Mouse (Mus musculus) lung, postnatal 0 days (tissue): ENCODE results near the gene Clcn6.

Source experiments
- CTCF ChIP-seq: IDR thresholded peaks from 2 replicates; pipeline ENCODE4 v1.5.1; 2016; ENCODE audit warnings: antibody characterized with exemption, mild to moderate bottlenecking
- EP300 ChIP-seq: IDR thresholded peaks from 2 replicates; pipeline ENCODE4 v1.6.1; 2016; ENCODE audit warnings: antibody characterized with exemption, mild to moderate bottlenecking, control low read depth

DNA sequence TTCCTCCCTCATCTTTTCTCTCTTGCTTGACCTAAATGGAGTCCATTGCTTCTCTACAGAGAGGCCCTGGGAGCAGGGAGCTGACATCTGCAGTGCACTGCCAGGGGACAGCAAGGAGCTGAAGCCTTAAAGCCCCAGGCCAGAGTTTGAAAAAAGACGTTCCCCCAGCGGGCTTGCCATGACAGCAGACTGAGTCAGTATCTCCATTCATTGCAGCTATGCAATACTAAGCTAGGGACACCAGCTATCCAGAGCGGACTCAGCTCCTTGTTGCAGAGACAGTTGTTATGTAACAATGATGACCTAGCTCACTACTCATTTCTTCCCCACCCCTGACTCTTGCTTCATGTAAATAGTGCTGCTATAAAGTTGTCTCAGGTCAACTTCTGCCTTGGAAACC is 43.3 kb downstream of the Clcn6 start:
- TF ChIP-seq CTCF (no peak), EP300 (no peak)
